Mouse (Mus musculus): ENCODE results near the gene Ankrd44. TPM values are rescaled to one million over a fixed set of nuclear protein-coding genes. Genes with fewer than 3 reads are reported as not detected.

Gene Ankrd44
- polyA plus RNA-seq, 1 experiment from 2014 or later: 7.5 TPM

GRCm38 (mm10) chr1:54920132-54920531 is 6.1 kb downstream of the Ankrd44 start:
- Histone ChIP-seq H3K4me3 (no peak overlapping the region), H3K36me3 (no peaks in the 10 kb centered on the region), H3K27me3 (no peaks in the 10 kb centered on the region), H3K9me3 (replicated peaks) (no peaks in the 10 kb centered on the region), H3K9ac (no peak overlapping the region), H3K4me1 (replicated peaks) (peaks cover 26% of the 10 kb centered on the region), H3K4me2 (no peak overlapping the region), H3K27ac (no peak overlapping the region)
- ATAC-seq (replicated peaks; ENCODE audit: insufficient number of reproducible peaks, insufficient read depth, low FRiP score, low read depth): no peak
- WGBS: 85% methylated on average over 4 of the region's 4 CpGs

GRCm38 (mm10) chr1:54916456-54916855 is 9.7 kb downstream of the Ankrd44 start:
- Histone ChIP-seq H3K9me3 (replicated peaks) (no peaks in the 10 kb centered on the region), H3K9ac (no peak overlapping the region), H3K4me1 (replicated peaks) (peaks cover 17% of the 10 kb centered on the region), H3K4me3 (no peak overlapping the region), H3K4me2 (no peak overlapping the region), H3K27ac (no peak overlapping the region), H3K36me3 (no peaks in the 10 kb centered on the region), H3K27me3 (no peaks in the 10 kb centered on the region)
- WGBS: 66% methylated on average over 4 of the region's 4 CpGs
- ATAC-seq (replicated peaks; ENCODE audit: insufficient number of reproducible peaks, insufficient read depth, low FRiP score, low read depth): no peak

- H3K9ac ChIP-seq: no peak overlapping the region
- H3K4me2 ChIP-seq: no peak overlapping the region
- no peaks in the 10 kb centered on the region for H3K9me3 ChIP-seq (replicated peaks)
- ATAC-seq (replicated peaks; ENCODE audit: insufficient number of reproducible peaks, insufficient read depth, low FRiP score, low read depth): no peak
- H3K27me3 ChIP-seq: no peaks in the 10 kb centered on the region
- H3K36me3 ChIP-seq: no peaks in the 10 kb centered on the region
- peaks cover 30% of the 10 kb centered on the region for H3K4me1 ChIP-seq (replicated peaks)
- no peak overlapping the region for H3K4me3 ChIP-seq
- H3K27ac ChIP-seq: peak overlapping the region; percentile 51; the same call in 1 of the 2 replicates
- 43% methylated on average over 9 of the region's 9 CpGs for WGBS
These were observed 11.8 kb downstream of the Ankrd44 start for GRCm38 (mm10) chr1:54914387-54914786.

- WGBS: 72% methylated on average over 3 of the region's 3 CpGs
- no peak overlapping the region for H3K4me2 ChIP-seq
These were observed 12.8 kb downstream of the Ankrd44 start for GRCm38 (mm10) chr1:54913379-54913873.

GRCm38 (mm10) chr1:54913063-54913335 is 13.2 kb downstream of the Ankrd44 start:
- Histone ChIP-seq H3K27ac (0 out of 2 replicates have a peak overlapping the region, but pooled peaks have one; percentile 18), H3K4me3 (no peak overlapping the region), H3K4me2 (no peak overlapping the region), H3K9me3 (replicated peaks) (no peaks in the 10 kb centered on the region), H3K4me1 (replicated peaks) (peaks cover 30% of the 10 kb centered on the region), H3K27me3 (no peaks in the 10 kb centered on the region), H3K36me3 (no peaks in the 10 kb centered on the region), H3K9ac (no peak overlapping the region)
- ATAC-seq (replicated peaks; ENCODE audit: insufficient number of reproducible peaks, insufficient read depth, low FRiP score, low read depth): no peak

More at GRCm38 (mm10) chr1:54913379-54913873, 12.8 kb downstream of the Ankrd44 start:
- ATAC-seq (replicated peaks; ENCODE audit: insufficient number of reproducible peaks, insufficient read depth, low FRiP score, low read depth): no peak
- H3K27me3 ChIP-seq: no peaks in the 10 kb centered on the region
- H3K27ac ChIP-seq: no peak overlapping the region; the same call in 1 of the 2 replicates
- no peaks in the 10 kb centered on the region for H3K36me3 ChIP-seq
- H3K9ac ChIP-seq: no peak overlapping the region
- no peaks in the 10 kb centered on the region for H3K9me3 ChIP-seq (replicated peaks)
- no peak overlapping the region for H3K4me3 ChIP-seq
- H3K4me1 ChIP-seq (replicated peaks): peaks cover 30% of the 10 kb centered on the region

- Histone ChIP-seq H3K36me3 (no peaks in the 10 kb centered on the region), H3K4me2 (peak overlapping the region; percentile 35; the same call in 1 of the 2 replicates), H3K9me3 (replicated peaks) (no peaks in the 10 kb centered on the region), H3K27ac (0 out of 2 replicates have a peak overlapping the region, but pooled peaks have one; percentile 18), H3K4me1 (replicated peaks) (peaks cover 30% of the 10 kb centered on the region), H3K27me3 (no peaks in the 10 kb centered on the region), H3K9ac (no peak overlapping the region), H3K4me3 (no peak overlapping the region)
- peak; percentile 68; the same call in 1 of the 2 replicates for ATAC-seq (replicated peaks; ENCODE audit: insufficient number of reproducible peaks, insufficient read depth, low FRiP score, low read depth)
- 30% methylated on average over 7 of the region's 7 CpGs for WGBS
These were observed 13.7 kb downstream of the Ankrd44 start for GRCm38 (mm10) chr1:54912290-54913062.

- H3K4me2 ChIP-seq: no peak overlapping the region
- no peaks in the 10 kb centered on the region for H3K36me3 ChIP-seq
- H3K4me3 ChIP-seq: no peak overlapping the region
- no peak overlapping the region for H3K9ac ChIP-seq
- 91% methylated on average over 1 of the region's 1 CpGs for WGBS
- no peak overlapping the region for H3K27ac ChIP-seq
- no peaks in the 10 kb centered on the region for H3K27me3 ChIP-seq
- ATAC-seq (replicated peaks; ENCODE audit: insufficient number of reproducible peaks, insufficient read depth, low FRiP score, low read depth): no peak
- no peaks in the 10 kb centered on the region for H3K9me3 ChIP-seq (replicated peaks)
- peaks cover 34% of the 10 kb centered on the region for H3K4me1 ChIP-seq (replicated peaks)
These were observed 15.0 kb downstream of the Ankrd44 start for GRCm38 (mm10) chr1:54911256-54911610.

- no peak overlapping the region for H3K4me2 ChIP-seq
- no peak for ATAC-seq (replicated peaks; ENCODE audit: insufficient number of reproducible peaks, insufficient read depth, low FRiP score, low read depth)
- no peaks in the 10 kb centered on the region for H3K9me3 ChIP-seq (replicated peaks)
- no peak overlapping the region for H3K27ac ChIP-seq
- no peak overlapping the region for H3K4me3 ChIP-seq
- no peaks in the 10 kb centered on the region for H3K27me3 ChIP-seq
- WGBS: 72% methylated on average over 5 of the region's 5 CpGs
- no peak overlapping the region for H3K9ac ChIP-seq
- no peaks in the 10 kb centered on the region for H3K36me3 ChIP-seq
- peaks cover 40% of the 10 kb centered on the region for H3K4me1 ChIP-seq (replicated peaks)
These were observed 15.5 kb downstream of the Ankrd44 start for GRCm38 (mm10) chr1:54910489-54911255.

GRCm38 (mm10) chr1:54908786-54909185 is 17.4 kb downstream of the Ankrd44 start:
- H3K27me3 ChIP-seq: no peaks in the 10 kb centered on the region
- no peak overlapping the region for H3K9ac ChIP-seq
- no peaks in the 10 kb centered on the region for H3K9me3 ChIP-seq (replicated peaks)
- ATAC-seq (replicated peaks; ENCODE audit: insufficient number of reproducible peaks, insufficient read depth, low FRiP score, low read depth): no peak
- H3K4me1 ChIP-seq (replicated peaks): peaks cover 40% of the 10 kb centered on the region
- no peaks in the 10 kb centered on the region for H3K36me3 ChIP-seq
- H3K4me2 ChIP-seq: no peak overlapping the region
- WGBS: 74% methylated on average over 3 of the region's 3 CpGs
- no peak overlapping the region for H3K27ac ChIP-seq
- H3K4me3 ChIP-seq: no peak overlapping the region

- no peaks in the 10 kb centered on the region for H3K27me3 ChIP-seq
- H3K36me3 ChIP-seq: no peaks in the 10 kb centered on the region
- H3K9ac ChIP-seq: no peak overlapping the region
- ATAC-seq (replicated peaks; ENCODE audit: insufficient number of reproducible peaks, insufficient read depth, low FRiP score, low read depth): no peak
- H3K27ac ChIP-seq: no peak overlapping the region
- WGBS: 46% methylated on average over 15 of the region's 15 CpGs
- peak overlapping the region; percentile 35; the same call in 1 of the 2 replicates for H3K4me2 ChIP-seq
- H3K4me3 ChIP-seq: no peak overlapping the region
- no peaks in the 10 kb centered on the region for H3K9me3 ChIP-seq (replicated peaks)
- H3K4me1 ChIP-seq (replicated peaks): peaks cover 33% of the 10 kb centered on the region
These were observed 19.0 kb downstream of the Ankrd44 start for GRCm38 (mm10) chr1:54907066-54907639.

GRCm38 (mm10) chr1:54906322-54906721 is 19.9 kb downstream of the Ankrd44 start:
- no peak overlapping the region for H3K9ac ChIP-seq
- H3K4me2 ChIP-seq: no peak overlapping the region; the same call in 1 of the 2 replicates
- no peaks in the 10 kb centered on the region for H3K36me3 ChIP-seq
- no peaks in the 10 kb centered on the region for H3K9me3 ChIP-seq (replicated peaks)
- WGBS: 81% methylated on average over 8 of the region's 8 CpGs
- H3K4me3 ChIP-seq: no peak overlapping the region
- H3K27me3 ChIP-seq: no peaks in the 10 kb centered on the region
- ATAC-seq (replicated peaks; ENCODE audit: insufficient number of reproducible peaks, insufficient read depth, low FRiP score, low read depth): no peak
- no peak overlapping the region for H3K27ac ChIP-seq
- H3K4me1 ChIP-seq (replicated peaks): peaks cover 31% of the 10 kb centered on the region
